Mouse (Mus musculus): ENCODE measurements around the gene Camta1.

- TF ChIP-seq POLR2A (IDR thresholded peaks at IDR 0.05; ENCODE audit: low read depth, low read length) (no peak), CTCF (conservative IDR thresholded peaks at IDR 0.05; ENCODE audit: insufficient read depth, insufficient read length, low read depth, low read length) (no peak)
Measured at GRCm38 (mm10) chr4:151902689-151903241, 41.1 kb upstream of the Camta1 start.
